Mouse (Mus musculus) MEL (cell line): ENCODE measurements around the gene Zfp638. TPM values are rescaled to one million over a fixed set of nuclear protein-coding genes. Genes with fewer than 3 reads are reported as not detected.

Experiments used
- DNase-seq: peaks from one replicate; pipeline ENCODE4 v3.0.0; 2011; ENCODE audit warnings: low read depth, low spot score
- H3K27ac ChIP-seq: 2 replicates; pipeline ENCODE4 v1.5.1; 2012; ENCODE audit warnings: low read depth, mild to moderate bottlenecking, control low read depth, low read length, moderate library complexity; ENCODE audit not compliant: control insufficient read depth
- H3K27me3 ChIP-seq, 2 experiments: fragments of 150-350 bp in 1 of 2; sonication (generic) in 1 of 2; 2 replicates each; pipeline ENCODE4 v1.6.1; 2012; ENCODE audit warnings: low read length in 2 of 2, mild to moderate bottlenecking in 2 of 2, improper control_type of control experiment in 1 of 2, moderate library complexity in 1 of 2; ENCODE audit not compliant: insufficient read depth in 2 of 2, control insufficient read depth in 1 of 2
- H3K36me3 ChIP-seq, 2 experiments: 2 replicates each; pipeline ENCODE4 v1.6.1; 2012 to 2014; ENCODE audit warnings: low read length in 2 of 2, improper control_type of control experiment in 1 of 2, inconsistent platforms in 1 of 2, mild to moderate bottlenecking in 1 of 2; ENCODE audit not compliant: insufficient read depth in 2 of 2, control insufficient read depth in 1 of 2
- H3K4me1 ChIP-seq, 2 experiments: fragments of 150-350 bp in 1 of 2; sonication (generic) in 1 of 2; 2 replicates each; pipeline ENCODE4 v1.6.1; 2012; ENCODE audit warnings: low read length in 2 of 2, improper control_type of control experiment in 1 of 2, mild to moderate bottlenecking in 1 of 2; ENCODE audit not compliant: insufficient read depth in 2 of 2, control insufficient read depth in 1 of 2
- H3K4me3 ChIP-seq, 2 experiments: fragments of 150-350 bp in 1 of 2; sonication (generic) in 1 of 2; 2 replicates each; pipeline ENCODE4 v1.5.1; 2012; ENCODE audit warnings: low read depth in 2 of 2, low read length in 2 of 2, mild to moderate bottlenecking in 2 of 2, moderate library complexity in 2 of 2, control low read depth in 1 of 2, improper control_type of control experiment in 1 of 2; ENCODE audit not compliant: control insufficient read depth in 1 of 2, insufficient read depth in 1 of 2
- H3K79me2 ChIP-seq: 2 replicates; pipeline ENCODE4 v1.6.1; 2012; ENCODE audit warnings: mild to moderate bottlenecking, low read length, moderate library complexity; ENCODE audit not compliant: control insufficient read depth, poor library complexity, insufficient read depth
- H3K9ac ChIP-seq: 2 replicates; pipeline ENCODE4 v1.6.1; 2012; ENCODE audit warnings: low read depth, mild to moderate bottlenecking, control low read depth, low read length, moderate library complexity; ENCODE audit not compliant: control insufficient read depth, poor library complexity, severe bottlenecking
- H3K9me3 ChIP-seq: fragments of 150-350 bp; sonication (generic); replicated peaks from 2 replicates; pipeline ENCODE4 v1.6.1; 2012; ENCODE audit warnings: mild to moderate bottlenecking, low read length, improper control_type of control experiment, moderate library complexity; ENCODE audit not compliant: insufficient read depth
- CTCF ChIP-seq, 3 experiments: IDR thresholded peaks in 2 of 3; conservative IDR thresholded peaks in 1 of 3; 2 replicates each; pipeline ENCODE4 v1.5.1; 2011 to 2012; ENCODE audit warnings: low read length in 3 of 3, low read depth in 2 of 3, mild to moderate bottlenecking in 2 of 3, improper control_type of control experiment in 1 of 3, inconsistent platforms in 1 of 3, mixed read lengths in 1 of 3, moderate library complexity in 1 of 3; ENCODE audit not compliant: control insufficient read depth in 1 of 3, insufficient read depth in 1 of 3, poor library complexity in 1 of 3, severe bottlenecking in 1 of 3
- ELF1 ChIP-seq: IDR thresholded peaks from 2 replicates; pipeline ENCODE4 v1.6.1; 2014; ENCODE audit warnings: low read depth, mild to moderate bottlenecking, inconsistent platforms, low read length, improper control_type of control experiment, moderate library complexity
- ETS1 ChIP-seq: IDR thresholded peaks from 2 replicates; pipeline ENCODE4 v1.6.1; 2012; ENCODE audit warnings: low read depth, mild to moderate bottlenecking, inconsistent platforms, low read length, improper control_type of control experiment, moderate library complexity
- MAZ ChIP-seq: IDR thresholded peaks from 2 replicates; pipeline ENCODE4 v1.6.1; 2012; ENCODE audit warnings: low read depth, mild to moderate bottlenecking, inconsistent platforms, low read length, improper control_type of control experiment
- MYB ChIP-seq: IDR thresholded peaks from 2 replicates; pipeline ENCODE4 v1.6.1; 2011; ENCODE audit warnings: mild to moderate bottlenecking, low read depth, low read length, improper control_type of control experiment
- MYC ChIP-seq: IDR thresholded peaks from 2 replicates; pipeline ENCODE4 v1.6.1; 2011; ENCODE audit warnings: low read depth, mild to moderate bottlenecking, low read length, improper control_type of control experiment, moderate library complexity
- POLR2AphosphoS5 ChIP-seq: IDR thresholded peaks from 2 replicates; pipeline ENCODE4 v1.6.1; 2012; ENCODE audit warnings: low read depth, borderline replicate concordance, mild to moderate bottlenecking, inconsistent platforms, low read length, moderate library complexity, mixed read lengths
- TAL1 ChIP-seq: IDR thresholded peaks from 2 replicates; pipeline ENCODE4 v1.6.1; 2012; ENCODE audit warnings: mild to moderate bottlenecking, inconsistent platforms, low read length, moderate library complexity, mixed read lengths
- TBP ChIP-seq: IDR thresholded peaks from 2 replicates; pipeline ENCODE4 v1.8.0; 2011; ENCODE audit warnings: low read depth, low read length, improper control_type of control experiment
- USF2 ChIP-seq, 2 experiments: IDR thresholded peaks; 2 replicates each; pipeline ENCODE4 v1.6.1; 2011 to 2012; ENCODE audit warnings: improper control_type of control experiment in 2 of 2, low read length in 2 of 2, borderline replicate concordance in 1 of 2, inconsistent platforms in 1 of 2, low read depth in 1 of 2, mild to moderate bottlenecking in 1 of 2; ENCODE audit not compliant: insufficient read depth in 1 of 2
- ZKSCAN1 ChIP-seq: IDR thresholded peaks from 2 replicates; pipeline ENCODE4 v1.6.1; 2012; ENCODE audit warnings: low read depth, mild to moderate bottlenecking, inconsistent platforms, low read length, improper control_type of control experiment, moderate library complexity
- ZNF384 ChIP-seq: IDR thresholded peaks from 2 replicates; pipeline ENCODE4 v1.6.1; 2012; ENCODE audit warnings: low read depth, mild to moderate bottlenecking, inconsistent platforms, low read length, improper control_type of control experiment
- polyA plus RNA-seq, 2 experiments: library from polyadenylated mRNA; stranded (reverse) in 1 of 2; unstranded in 1 of 2; fragments of >175 nt in 1 of 2; fragments of >200 nt in 1 of 2; gene quantifications; 2 replicates each; pipeline versions ENCODE4 v1.2.1 to v1.2.4; 2012; ENCODE audit warnings: low replicate concordance in 2 of 2, low read depth in 1 of 2; ENCODE audit not compliant: insufficient read length in 2 of 2, insufficient read depth in 1 of 2, missing spikeins in 1 of 2
- total RNA-seq: library from RNA; depleted of rRNA; stranded (reverse); fragments of 300-350 nt; gene quantifications from 2 replicates; pipeline ENCODE4 v1.2.3, GENCODE M21; 2012

Zfp638 gene
- total and polyA plus RNA-seq, 3 experiments, result 50.1 to 69.0 (median 61.2) TPM

DNA sequence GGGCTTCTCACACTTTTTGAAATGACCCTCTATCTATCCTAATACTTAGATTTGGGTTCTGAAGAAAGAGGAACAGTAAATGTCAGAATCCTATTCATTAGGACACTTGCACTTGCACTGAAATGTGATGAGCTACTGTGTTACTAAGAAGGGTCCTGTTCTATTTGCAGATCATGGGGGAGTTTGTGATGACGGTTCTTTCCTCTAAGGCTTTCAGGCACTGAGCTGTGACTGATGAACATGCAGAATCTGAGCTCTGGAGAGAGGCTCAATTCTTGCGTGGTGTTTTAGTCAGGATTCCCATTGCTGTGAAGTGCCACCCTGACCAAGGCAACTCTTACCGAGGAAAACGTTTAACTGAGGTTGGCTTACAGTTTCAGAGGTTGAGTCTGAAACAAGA is 32.2 kb downstream of the Zfp638 start:
- no peak overlapping the region for H3K9ac ChIP-seq
- no peak overlapping the region for H3K27ac ChIP-seq
- H3K4me3 ChIP-seq, result no peak overlapping the region
- no peaks in the 10 kb centered on the region for H3K9me3 ChIP-seq
- no peaks in the 10 kb centered on the region for H3K79me2 ChIP-seq
- no peak for DNase-seq
- TF ChIP-seq TAL1 (no peak), ELF1 (no peak), MYB (no peak), POLR2AphosphoS5 (no peak), ZNF384 (no peak)
- H3K27me3 ChIP-seq, result no peaks in the 10 kb centered on the region; a peak in 1 of 4 replicates
- no peaks in the 10 kb centered on the region for H3K4me1 ChIP-seq
- H3K36me3 ChIP-seq, result no peaks in the 10 kb centered on the region

DNA sequence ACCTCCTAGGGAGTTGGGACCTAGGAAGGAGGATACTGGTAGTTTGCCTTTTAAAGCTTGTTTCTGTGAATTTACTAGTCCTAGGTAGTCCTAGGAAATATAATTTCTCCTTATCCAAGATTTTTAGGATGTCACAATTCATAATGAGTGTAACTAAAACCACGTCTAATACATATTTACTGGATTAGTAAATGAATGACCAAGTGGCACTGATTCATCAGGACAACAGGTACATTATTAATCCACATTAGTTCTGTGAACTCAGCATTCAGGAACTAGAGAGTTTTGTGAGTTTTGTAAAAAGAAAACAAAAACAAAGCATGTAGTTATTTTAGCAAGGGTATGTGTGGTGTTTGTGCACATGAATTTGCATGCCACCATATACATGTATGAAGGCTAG is 38.4 kb downstream of the Zfp638 start:
- Histone ChIP-seq H3K4me1 (no peaks in the 10 kb centered on the region), H3K36me3 (no peaks in the 10 kb centered on the region), H3K9ac (no peak overlapping the region), H3K79me2 (no peaks in the 10 kb centered on the region), H3K9me3 (no peaks in the 10 kb centered on the region), H3K4me3 (no peak overlapping the region), H3K27me3 (no peaks in the 10 kb centered on the region; a peak in 1 of 4 replicates), H3K27ac (no peak overlapping the region)
- TF ChIP-seq USF2 (IDR thresholded peaks at IDR 0.05; ENCODE audit: borderline replicate concordance in 1 of 2, insufficient read depth in 1 of 2, low read depth in 1 of 2, low read length in 2 of 2), result no peak
- no peak for TF ChIP-seq ZKSCAN1
- TF ChIP-seq TBP, result no peak
- TF ChIP-seq ETS1, result no peak
- TF ChIP-seq CTCF (IDR thresholded peaks at IDR 0.05 in 2 of 3, conservative IDR thresholded peaks at IDR 0.05 in 1 of 3; ENCODE audit: control insufficient read depth in 1 of 3, insufficient read depth in 1 of 3, low read depth in 2 of 3, low read length in 3 of 3, poor library complexity in 1 of 3, severe bottlenecking in 1 of 3), result no peak
- no peak for DNase-seq

DNA sequence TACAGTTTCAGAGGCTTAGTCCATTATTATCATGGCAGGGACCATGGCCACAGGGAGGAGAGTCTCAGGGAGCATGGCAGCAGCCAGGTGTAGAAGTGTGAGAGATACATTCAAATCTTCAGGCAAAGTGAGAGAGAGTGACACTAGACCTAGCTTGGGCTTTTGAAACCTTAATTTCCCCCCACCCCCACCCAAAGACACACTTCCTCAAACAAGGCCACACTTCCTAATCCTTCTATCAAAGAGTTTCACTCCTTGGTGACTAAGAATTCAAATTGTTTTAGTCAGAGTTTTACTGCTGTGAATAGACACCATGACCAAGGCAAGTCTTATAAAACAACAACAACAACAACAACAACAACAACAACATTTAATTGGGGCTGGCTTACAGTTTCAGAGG is 39.8 kb downstream of the Zfp638 start:
- TF ChIP-seq MAZ (no peak), MYC (no peak)
- Histone ChIP-seq H3K79me2 (no peaks in the 10 kb centered on the region), H3K9ac (no peak overlapping the region), H3K9me3 (no peaks in the 10 kb centered on the region), H3K27ac (no peak overlapping the region), H3K36me3 (no peaks in the 10 kb centered on the region), H3K4me1 (no peaks in the 10 kb centered on the region), H3K27me3 (no peaks in the 10 kb centered on the region; a peak in 1 of 4 replicates), H3K4me3 (no peak overlapping the region)
- DNase-seq, result peak; percentile 15
